Mouse (Mus musculus): ENCODE measurements at regions not wholly inside any gene's neighbourhood (a gene's known extent, or its start where the extent isn't known, plus 50 kb on each side); places are given as distances from the start of the nearest gene placed in this dataset.

DNA sequence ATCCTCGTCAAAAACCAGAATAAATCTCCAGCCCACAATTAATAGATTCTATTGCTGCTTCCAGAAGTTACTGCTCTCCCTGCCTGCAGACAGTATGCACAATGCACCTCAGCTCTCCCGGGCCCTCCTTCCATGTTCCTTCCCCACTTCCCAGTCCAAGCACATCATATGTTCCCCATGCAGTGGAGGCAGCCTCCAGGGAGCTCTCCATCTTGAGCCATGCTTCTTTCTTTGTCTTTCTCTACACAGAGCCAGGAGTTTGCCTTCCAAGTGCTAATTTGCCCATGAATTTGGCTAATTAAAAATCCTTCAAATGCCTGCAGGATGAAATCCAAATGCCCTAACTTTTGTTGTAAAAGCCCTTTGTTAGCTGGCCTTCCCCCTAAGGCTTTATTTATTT, 166.9 kb downstream of the 1190002N15Rik start:
- Histone ChIP-seq H3K27me3 (ENCODE audit: low read depth, poor library complexity, severe bottlenecking) (no peaks in the 10 kb centered on the region), H3K4me1 (no peaks in the 10 kb centered on the region), H3K9me3 (replicated peaks) (no peaks in the 10 kb centered on the region), H3K4me3 (no peak overlapping the region), H3K36me3 (no peaks in the 10 kb centered on the region), H3K27ac (replicated peaks) (no peak overlapping the region)
- 86% methylated on average over 2 of the region's 2 CpGs for WGBS
- no peak for DNase-seq (ENCODE audit: low spot score)

- no peaks in the 10 kb centered on the region for H3K27me3 ChIP-seq (ENCODE audit: low read depth, poor library complexity, severe bottlenecking)
- DNase-seq (ENCODE audit: low spot score) = no peak
Observed at GRCm38 (mm10) chr9:94368231-94368936, 169.5 kb downstream of the 1190002N15Rik start.

GRCm38 (mm10) chr9:94361877-94362697, 175.8 kb downstream of the 1190002N15Rik start:
- H3K4me1 ChIP-seq = peaks cover 8% of the 10 kb centered on the region; the same call in 1 of the 2 replicates
- WGBS = 64% methylated on average over 7 of the region's 7 CpGs
- DNase-seq (ENCODE audit: low spot score) = no peak
- no peaks in the 10 kb centered on the region for H3K36me3 ChIP-seq
- H3K4me3 ChIP-seq = no peak overlapping the region
- H3K27me3 ChIP-seq (ENCODE audit: low read depth, poor library complexity, severe bottlenecking) = no peaks in the 10 kb centered on the region
- H3K9me3 ChIP-seq (replicated peaks) = no peaks in the 10 kb centered on the region
- no peak overlapping the region for H3K27ac ChIP-seq (replicated peaks)

More at GRCm38 (mm10) chr9:94368231-94368936, 169.5 kb downstream of the 1190002N15Rik start:
- Histone ChIP-seq H3K36me3 (no peaks in the 10 kb centered on the region), H3K9me3 (replicated peaks) (no peaks in the 10 kb centered on the region), H3K4me3 (no peak overlapping the region), H3K4me1 (no peaks in the 10 kb centered on the region), H3K27ac (replicated peaks) (no peak overlapping the region)
- 84% methylated on average over 7 of the region's 7 CpGs for WGBS

DNA sequence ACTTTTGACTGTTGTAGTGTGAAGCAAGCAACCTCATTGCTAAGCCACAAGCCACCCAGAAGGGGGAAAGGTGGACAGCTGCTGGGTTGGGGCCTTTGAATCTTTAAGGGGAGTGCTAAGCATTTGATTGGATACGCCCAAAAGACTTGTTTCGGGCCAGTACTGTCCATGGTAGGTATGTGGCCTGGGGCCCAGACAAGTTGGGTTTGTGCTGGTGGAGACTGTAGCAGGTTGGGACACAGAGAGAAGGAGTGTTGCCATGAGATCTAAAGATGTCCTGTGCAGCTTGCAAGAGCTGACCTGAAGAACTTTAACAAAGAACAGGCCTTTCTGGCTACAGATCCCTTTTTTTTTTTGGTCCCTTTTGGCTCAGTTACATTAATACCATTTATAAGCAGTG, 176.9 kb downstream of the 1190002N15Rik start:
- DNase-seq (ENCODE audit: low spot score) = no peak
- 93% methylated on average over 2 of the region's 2 CpGs for WGBS
- no peaks in the 10 kb centered on the region for H3K9me3 ChIP-seq (replicated peaks)

GRCm38 (mm10) chr9:94358150-94358549, 179.7 kb downstream of the 1190002N15Rik start:
- no peak overlapping the region for H3K4me3 ChIP-seq
- H3K9me3 ChIP-seq (replicated peaks) = no peaks in the 10 kb centered on the region
- no peaks in the 10 kb centered on the region for H3K27me3 ChIP-seq (ENCODE audit: low read depth, poor library complexity, severe bottlenecking)
- no peak for DNase-seq (ENCODE audit: low spot score)
- no peak overlapping the region for H3K27ac ChIP-seq (replicated peaks)
- no peaks in the 10 kb centered on the region for H3K36me3 ChIP-seq
- peaks cover 8% of the 10 kb centered on the region; the same call in 1 of the 2 replicates for H3K4me1 ChIP-seq
- 94% methylated on average over 2 of the region's 2 CpGs for WGBS

More for the DNA sequence above, 176.9 kb downstream of the 1190002N15Rik start:
- no peaks in the 10 kb centered on the region for H3K27me3 ChIP-seq (ENCODE audit: low read depth, poor library complexity, severe bottlenecking)
- no peaks in the 10 kb centered on the region for H3K36me3 ChIP-seq
- no peak overlapping the region for H3K4me3 ChIP-seq
- H3K4me1 ChIP-seq = peaks cover 8% of the 10 kb centered on the region; the same call in 1 of the 2 replicates
- H3K27ac ChIP-seq (replicated peaks) = no peak overlapping the region

DNA sequence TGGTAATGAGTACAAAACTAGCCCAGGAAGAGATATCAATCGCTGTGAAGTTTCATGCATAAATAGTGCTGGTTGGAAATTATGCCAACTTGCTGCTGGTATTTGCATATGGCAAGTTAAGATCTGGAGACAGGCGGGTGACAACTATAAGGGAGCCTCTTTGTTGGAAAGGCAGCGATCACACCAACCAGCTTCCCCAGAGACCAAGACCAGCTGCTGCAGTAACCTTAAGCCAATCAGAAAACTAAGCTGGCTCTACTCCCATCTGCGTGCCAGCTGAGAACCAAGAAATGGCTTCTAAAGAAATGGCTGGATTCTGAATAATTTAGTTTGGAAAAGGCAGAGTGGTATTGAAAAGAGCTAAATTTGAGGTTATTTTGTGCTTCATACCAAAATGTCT, 195.9 kb downstream of the 1190002N15Rik start:
- Histone ChIP-seq H3K9me3 (replicated peaks) (no peaks in the 10 kb centered on the region), H3K27ac (replicated peaks) (no peak overlapping the region), H3K4me1 (no peaks in the 10 kb centered on the region), H3K27me3 (ENCODE audit: low read depth, poor library complexity, severe bottlenecking) (no peaks in the 10 kb centered on the region), H3K4me3 (no peak overlapping the region), H3K36me3 (no peaks in the 10 kb centered on the region)
- 84% methylated on average over 4 of the region's 4 CpGs for WGBS
- DNase-seq (ENCODE audit: low spot score) = peak; percentile 16

DNA sequence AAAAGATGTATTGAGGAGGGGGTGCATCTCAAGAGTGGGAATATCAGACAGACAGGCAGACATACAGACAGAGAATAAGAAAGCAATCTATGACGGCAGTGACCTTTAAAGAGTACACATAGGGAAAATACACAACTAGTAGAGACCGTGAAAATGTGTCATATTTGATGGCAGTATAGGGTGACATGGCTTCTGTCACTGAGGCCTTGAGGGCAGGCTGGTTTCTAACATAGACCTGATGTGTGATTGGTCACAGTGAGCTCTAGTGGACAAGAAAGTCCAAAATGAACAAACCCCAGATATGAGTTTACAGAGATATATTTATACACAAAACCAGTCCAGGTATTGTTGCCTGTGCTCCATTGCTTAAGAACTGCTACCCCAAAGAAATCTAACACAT, 196.3 kb downstream of the 1190002N15Rik start:
- DNase-seq (ENCODE audit: low spot score) = no peak
- 84% methylated on average over 2 of the region's 2 CpGs for WGBS
- H3K27ac ChIP-seq (replicated peaks) = no peak overlapping the region
- no peaks in the 10 kb centered on the region for H3K9me3 ChIP-seq (replicated peaks)
- no peaks in the 10 kb centered on the region for H3K4me1 ChIP-seq
- no peaks in the 10 kb centered on the region for H3K27me3 ChIP-seq (ENCODE audit: low read depth, poor library complexity, severe bottlenecking)
- H3K36me3 ChIP-seq = no peaks in the 10 kb centered on the region
- H3K4me3 ChIP-seq = no peak overlapping the region

DNA sequence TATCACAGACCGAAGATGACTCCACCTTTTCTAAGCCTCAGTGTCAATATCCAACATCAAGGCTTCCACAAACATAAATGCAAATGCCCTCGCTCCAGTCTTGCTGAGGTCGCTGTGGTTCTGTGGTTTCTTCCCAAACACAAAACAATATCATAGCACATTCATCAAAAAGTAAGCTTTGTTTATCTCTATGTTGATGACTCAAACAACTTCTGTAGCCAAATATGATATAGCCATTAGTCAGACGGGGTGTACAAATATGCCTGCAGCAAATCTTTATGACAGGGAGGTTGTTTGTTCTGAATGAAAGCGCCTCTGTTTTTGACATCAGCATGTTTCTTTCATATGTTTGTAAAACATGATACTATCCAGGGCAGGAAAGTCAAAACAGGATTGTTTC, 204.4 kb downstream of the 1190002N15Rik start:
- no peaks in the 10 kb centered on the region for H3K4me1 ChIP-seq
- no peak overlapping the region for H3K4me3 ChIP-seq
- H3K27ac ChIP-seq (replicated peaks) = no peak overlapping the region
- WGBS = 90% methylated on average over 5 of the region's 5 CpGs
- H3K36me3 ChIP-seq = no peaks in the 10 kb centered on the region
- H3K9me3 ChIP-seq (replicated peaks) = no peaks in the 10 kb centered on the region
- no peak for DNase-seq (ENCODE audit: low spot score)
- no peaks in the 10 kb centered on the region for H3K27me3 ChIP-seq (ENCODE audit: low read depth, poor library complexity, severe bottlenecking)

DNA sequence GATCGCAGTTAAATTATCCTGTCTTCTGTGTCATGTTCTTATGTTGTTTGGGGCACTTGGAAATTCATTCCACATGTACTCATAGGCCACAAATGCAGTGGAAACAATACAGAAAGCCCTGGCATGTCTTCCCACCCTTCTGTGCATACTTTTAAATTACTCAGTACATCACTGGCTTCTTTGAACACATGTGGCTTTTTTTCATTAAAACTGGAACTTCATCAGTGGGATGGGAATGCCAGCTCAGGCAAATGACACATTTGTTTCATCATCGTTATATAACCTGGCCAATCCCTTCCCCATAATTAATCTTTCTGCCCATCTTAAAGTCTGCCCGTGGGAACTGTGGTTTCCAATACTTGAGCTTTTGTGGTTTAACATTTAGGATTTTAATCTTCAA, 214.9 kb downstream of the 1190002N15Rik start:
- 87% methylated on average over 3 of the region's 3 CpGs for WGBS
- H3K4me3 ChIP-seq = no peak overlapping the region
- H3K4me1 ChIP-seq = no peaks in the 10 kb centered on the region
- H3K27me3 ChIP-seq (ENCODE audit: low read depth, poor library complexity, severe bottlenecking) = no peaks in the 10 kb centered on the region
- H3K9me3 ChIP-seq (replicated peaks) = no peaks in the 10 kb centered on the region
- no peak overlapping the region for H3K27ac ChIP-seq (replicated peaks)
- DNase-seq (ENCODE audit: low spot score) = no peak
- H3K36me3 ChIP-seq = no peaks in the 10 kb centered on the region

DNA sequence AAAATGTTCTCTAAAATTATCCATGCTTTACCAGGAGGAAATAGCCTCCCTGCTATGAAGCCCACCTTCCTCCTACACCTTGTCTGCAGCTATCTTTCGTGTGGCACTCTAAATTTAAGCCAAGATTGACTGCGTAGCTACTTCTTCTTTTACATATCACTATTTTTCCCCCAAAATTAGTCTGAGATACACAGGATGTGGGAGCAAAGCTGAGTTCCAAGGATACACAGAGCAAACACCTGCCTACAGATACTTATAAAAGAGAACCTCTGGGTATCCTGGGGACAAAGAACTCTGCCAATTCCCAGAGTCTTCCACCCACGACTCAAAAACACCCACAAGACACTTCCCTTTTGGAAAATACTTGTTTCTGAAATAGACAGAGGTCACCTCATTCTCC, 235.3 kb downstream of the 1190002N15Rik start:
- 74% methylated on average over 3 of the region's 3 CpGs for WGBS
- Histone ChIP-seq H3K36me3 (no peaks in the 10 kb centered on the region), H3K27ac (replicated peaks) (no peak overlapping the region), H3K4me1 (no peaks in the 10 kb centered on the region), H3K4me3 (no peak overlapping the region), H3K27me3 (ENCODE audit: low read depth, poor library complexity, severe bottlenecking) (no peaks in the 10 kb centered on the region), H3K9me3 (replicated peaks) (no peaks in the 10 kb centered on the region)
- DNase-seq (ENCODE audit: low spot score) = no peak

DNA sequence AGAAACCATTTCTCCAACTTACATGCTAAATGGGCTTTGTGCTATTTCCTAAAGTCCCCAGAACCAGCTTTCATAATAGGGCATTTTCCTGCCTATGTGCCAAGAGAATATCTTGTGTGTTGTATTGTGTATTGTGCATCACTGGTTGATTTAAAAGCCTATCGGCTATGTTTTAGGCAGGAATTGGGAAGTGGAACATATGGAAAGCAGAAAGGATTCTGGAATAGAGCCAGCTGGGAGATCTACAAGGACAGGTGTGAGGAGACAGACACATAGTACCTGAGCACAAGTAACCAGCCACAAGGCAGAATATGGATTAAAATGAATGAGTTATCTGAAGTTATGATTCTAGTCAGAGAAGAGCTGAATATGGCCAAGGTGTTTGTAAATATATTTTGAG, 236.0 kb downstream of the 1190002N15Rik start:
- no peak overlapping the region for H3K4me3 ChIP-seq
- no peak overlapping the region for H3K27ac ChIP-seq (replicated peaks)
- H3K27me3 ChIP-seq (ENCODE audit: low read depth, poor library complexity, severe bottlenecking) = no peaks in the 10 kb centered on the region
- H3K9me3 ChIP-seq (replicated peaks) = no peaks in the 10 kb centered on the region
- DNase-seq (ENCODE audit: low spot score) = no peak
- 93% methylated on average over 1 of the region's 1 CpGs for WGBS
- no peaks in the 10 kb centered on the region for H3K36me3 ChIP-seq
- H3K4me1 ChIP-seq = no peaks in the 10 kb centered on the region

DNA sequence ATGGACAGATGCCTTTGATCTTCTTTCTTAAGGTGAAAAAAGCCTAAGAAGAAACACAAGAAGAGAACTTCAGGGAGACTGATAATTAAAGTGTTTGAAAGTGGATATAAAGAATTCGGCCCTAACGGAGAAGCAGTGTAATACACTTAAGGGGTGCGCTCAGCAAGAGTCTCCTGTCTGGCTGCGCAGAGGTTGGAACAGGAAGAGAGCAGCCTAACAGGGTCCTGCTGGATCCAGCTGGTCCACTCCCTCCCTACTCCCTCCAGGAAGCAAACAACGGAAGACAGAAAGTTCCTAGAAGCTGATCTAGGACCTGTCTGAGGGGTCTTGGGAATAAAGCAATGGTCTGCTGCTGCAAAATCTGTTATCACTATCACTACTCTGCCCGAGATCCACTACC, 242.4 kb downstream of the 1190002N15Rik start:
- Histone ChIP-seq H3K9me3 (replicated peaks) (no peaks in the 10 kb centered on the region), H3K4me3 (no peak overlapping the region), H3K36me3 (no peaks in the 10 kb centered on the region), H3K27ac (replicated peaks) (no peak overlapping the region), H3K4me1 (no peaks in the 10 kb centered on the region), H3K27me3 (ENCODE audit: low read depth, poor library complexity, severe bottlenecking) (no peaks in the 10 kb centered on the region)
- DNase-seq (ENCODE audit: low spot score) = no peak
- 83% methylated on average over 6 of the region's 6 CpGs for WGBS

DNA sequence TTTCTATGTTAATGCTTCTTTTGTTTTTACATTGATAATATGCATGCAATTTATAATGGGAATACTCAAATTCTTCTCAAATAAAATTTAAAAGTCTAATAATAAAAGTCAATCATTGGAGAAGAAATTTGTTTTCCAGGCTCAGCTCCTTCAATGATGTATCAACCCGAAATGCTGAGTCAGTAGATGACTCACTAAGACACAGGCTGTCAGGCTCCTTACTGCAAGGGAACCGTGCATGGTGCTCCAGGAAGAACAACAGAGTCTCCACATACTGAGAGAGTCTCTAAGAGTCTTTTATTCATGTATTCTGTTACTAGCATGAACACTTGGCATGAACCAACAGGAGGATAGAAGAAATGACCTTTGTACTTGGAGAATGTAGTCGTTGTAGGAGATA, 245.7 kb downstream of the 1190002N15Rik start:
- WGBS = 81% methylated on average over 3 of the region's 3 CpGs
- no peak for DNase-seq (ENCODE audit: low spot score)

More for the DNA sequence above, 245.7 kb downstream of the 1190002N15Rik start:
- no peaks in the 10 kb centered on the region for H3K36me3 ChIP-seq
- H3K27ac ChIP-seq (replicated peaks) = no peak overlapping the region
- no peaks in the 10 kb centered on the region for H3K27me3 ChIP-seq (ENCODE audit: low read depth, poor library complexity, severe bottlenecking)
- no peak overlapping the region for H3K4me3 ChIP-seq
- no peaks in the 10 kb centered on the region for H3K4me1 ChIP-seq
- no peaks in the 10 kb centered on the region for H3K9me3 ChIP-seq (replicated peaks)
